In genomic region chr10:14048322-14048915, GRCm38 (mm10) we compare ENCODE assay signal across 10 mouse cellular contexts.
DNase-seq lines count a peak whose midpoint lies in the region; ATAC-seq and TF ChIP-seq lines count a peak whose summit lies in the region.
"Had no signal": no experiment of that assay in that cellular context is flagged by ENCODE, and none has a peak within 500 bp of the region (broad histone marks: within the 10 kb centered on the region; RNA-seq: fewer than 3 reads in every experiment).

No protein-coding gene starts in this region.

- peaks cover 21% of the 10 kb centered on the region; the same call in 1 of the 2 replicates for H3K4me1 ChIP-seq in kidney, postnatal 0 days (replicated peaks; ENCODE audit: insufficient read depth, low read length)
- peaks cover 47% of the 10 kb centered on the region for H3K4me1 ChIP-seq in kidney, embryonic 15.5 days
- peaks cover 18% of the 10 kb centered on the region; the same call in 1 of the 2 replicates for H3K4me1 ChIP-seq in liver, embryonic 12.5 days
- 0 out of 2 replicates have a peak, but pooled peaks cover 6% of the 10 kb centered on the region for H3K4me1 ChIP-seq in midbrain, embryonic 16.5 days (ENCODE audit: control insufficient read depth, insufficient read depth, low read length)
- H3K4me1 ChIP-seq: stomach, embryonic 15.5 days had no signal

- peak; percentile 58 for DNase-seq in kidney, postnatal 0 days (ENCODE audit: low spot score)
- peak; percentile 23 for DNase-seq in adrenal gland, postnatal 25 days
- DNase-seq in heart, adult 11 months = peak; percentile 98
- DNase-seq in lung, postnatal 10 days = peak; percentile 45

- no peak overlapping the region for H3K27ac ChIP-seq in kidney, postnatal 0 days
- H3K27ac ChIP-seq in kidney, embryonic 15.5 days = no peak overlapping the region
- H3K27ac ChIP-seq in liver, embryonic 12.5 days = no peak overlapping the region
- H3K27ac ChIP-seq in midbrain, embryonic 16.5 days (ENCODE audit: low read length) = no peak overlapping the region
- H3K27ac ChIP-seq: stomach, embryonic 15.5 days had no signal

- TF ChIP-seq CTCF in kidney, postnatal 0 days (IDR thresholded peaks at IDR 0.05; ENCODE audit: low read depth) = no peak

- no peaks in the 10 kb centered on the region for H3K27me3 ChIP-seq in kidney, postnatal 0 days (ENCODE audit: insufficient read depth, low read length)
- no peaks in the 10 kb centered on the region for H3K27me3 ChIP-seq in kidney, embryonic 15.5 days
- peaks cover 3% of the 10 kb centered on the region; the same call in 1 of the 2 replicates for H3K27me3 ChIP-seq in liver, embryonic 12.5 days (replicated peaks)
- H3K27me3 ChIP-seq in midbrain, embryonic 16.5 days (ENCODE audit: control insufficient read depth, insufficient read depth, low read depth, low read length) = no peaks in the 10 kb centered on the region
- H3K27me3 ChIP-seq: stomach, embryonic 15.5 days had no signal

- WGBS in kidney, postnatal 0 days = 55% methylated on average over 5 of the region's 5 CpGs
- WGBS in kidney, embryonic 15.5 days = 61% methylated on average over 5 of the region's 5 CpGs
- 47% methylated on average over 5 of the region's 5 CpGs for WGBS in liver, embryonic 12.5 days (ENCODE audit: insufficient replicate concordance)
- 56% methylated on average over 5 of the region's 5 CpGs for WGBS in midbrain, embryonic 16.5 days

- H3K9me3 ChIP-seq in kidney, postnatal 0 days (replicated peaks; ENCODE audit: low read length) = no peaks in the 10 kb centered on the region
- H3K9me3 ChIP-seq in kidney, embryonic 15.5 days (replicated peaks) = no peaks in the 10 kb centered on the region
- H3K9me3 ChIP-seq in liver, embryonic 12.5 days (replicated peaks) = no peaks in the 10 kb centered on the region
- no peaks in the 10 kb centered on the region for H3K9me3 ChIP-seq in midbrain, embryonic 16.5 days (replicated peaks; ENCODE audit: control insufficient read depth, low read length, poor library complexity, severe bottlenecking)
- H3K9me3 ChIP-seq: midbrain, embryonic 10.5 days; stomach, embryonic 15.5 days had no signal

- ATAC-seq in kidney, postnatal 0 days (replicated peaks; ENCODE audit: low FRiP score, low read depth) = 0 out of 2 replicates have a peak, but pooled peaks have one; percentile 12
- no peak; the same call in 1 of the 2 replicates for ATAC-seq in kidney, embryonic 15.5 days (replicated peaks; ENCODE audit: low FRiP score)
- ATAC-seq in liver, embryonic 12.5 days = no peak
- no peak for ATAC-seq in activated CD4-positive, CD25-positive, alpha-beta regulatory T cell, adult 4 months
- ATAC-seq in midbrain, embryonic 16.5 days = no peak

- H3K4me2 ChIP-seq in kidney, postnatal 0 days (ENCODE audit: low read length) = no peak overlapping the region
- H3K4me2 ChIP-seq in kidney, embryonic 15.5 days = no peak overlapping the region
- no peak overlapping the region for H3K4me2 ChIP-seq in liver, embryonic 12.5 days
- no peak overlapping the region for H3K4me2 ChIP-seq in midbrain, embryonic 16.5 days (ENCODE audit: low read length)
- H3K4me2 ChIP-seq: stomach, embryonic 15.5 days had no signal

- no peaks in the 10 kb centered on the region for H3K36me3 ChIP-seq in kidney, postnatal 0 days (ENCODE audit: insufficient read depth, low read length)
- H3K36me3 ChIP-seq in kidney, embryonic 15.5 days = no peaks in the 10 kb centered on the region
- no peaks in the 10 kb centered on the region for H3K36me3 ChIP-seq in liver, embryonic 12.5 days
- no peaks in the 10 kb centered on the region for H3K36me3 ChIP-seq in midbrain, embryonic 16.5 days (ENCODE audit: control insufficient read depth, insufficient read depth, low read length)
- H3K36me3 ChIP-seq: midbrain, embryonic 10.5 days; stomach, embryonic 15.5 days had no signal

- H3K4me3 ChIP-seq in kidney, postnatal 0 days (replicated peaks; ENCODE audit: low read depth, low read length) = no peak overlapping the region
- H3K4me3 ChIP-seq in kidney, embryonic 15.5 days (replicated peaks) = no peak overlapping the region
- no peak overlapping the region for H3K4me3 ChIP-seq in liver, embryonic 12.5 days
- no peak overlapping the region for H3K4me3 ChIP-seq in midbrain, embryonic 16.5 days (ENCODE audit: low read depth, low read length)
- H3K4me3 ChIP-seq: midbrain, embryonic 10.5 days; stomach, embryonic 15.5 days had no signal

- no peak overlapping the region for H3K9ac ChIP-seq in kidney, postnatal 0 days (ENCODE audit: low read depth, low read length)
- H3K9ac ChIP-seq in kidney, embryonic 15.5 days = no peak overlapping the region
- no peak overlapping the region for H3K9ac ChIP-seq in liver, embryonic 12.5 days
- H3K9ac ChIP-seq in midbrain, embryonic 16.5 days (ENCODE audit: low read depth, low read length) = no peak overlapping the region
- H3K9ac ChIP-seq: stomach, embryonic 15.5 days had no signal

Comparison
In these comparisons a context has a peak if more than half of its experiments do, and no peak if none do; other contexts are left out.
1. DNase-seq: peak in every context shown above with its lines; median percentile 98 in heart, adult 11 months; 58 in kidney, postnatal 0 days; 45 in lung, postnatal 10 days; 23 in adrenal gland, postnatal 25 days.